Mouse (Mus musculus): ENCODE measurements around the gene Cyth4.

Cyth4 gene

GRCm38 (mm10) chr15:78614536-78614935 is 17.7 kb downstream of the Cyth4 start:
- DNase-seq (ENCODE audit: extremely low spot score) = no peak

- DNase-seq (ENCODE audit: extremely low spot score) = no peak
Observed at GRCm38 (mm10) chr15:78616973-78617372, 20.1 kb downstream of the Cyth4 start.

- peak; percentile 72 for DNase-seq (ENCODE audit: extremely low spot score)
Observed at GRCm38 (mm10) chr15:78623426-78623825, 26.6 kb downstream of the Cyth4 start.

- DNase-seq (ENCODE audit: extremely low spot score) = no peak
Observed at GRCm38 (mm10) chr15:78624431-78624950, 27.6 kb downstream of the Cyth4 start.

- DNase-seq (ENCODE audit: extremely low spot score) = no peak
Observed at GRCm38 (mm10) chr15:78624961-78625360, 28.1 kb downstream of the Cyth4 start.

GRCm38 (mm10) chr15:78626285-78626684 is 29.4 kb downstream of the Cyth4 start:
- no peak for DNase-seq (ENCODE audit: extremely low spot score)

GRCm38 (mm10) chr15:78632387-78632786 is 35.5 kb downstream of the Cyth4 start:
- no peak for DNase-seq (ENCODE audit: extremely low spot score)

- no peak for DNase-seq (ENCODE audit: extremely low spot score)
Observed at GRCm38 (mm10) chr15:78633413-78633812, 36.6 kb downstream of the Cyth4 start.

GRCm38 (mm10) chr15:78634095-78634737 is 37.4 kb downstream of the Cyth4 start:
- peak; percentile 65 for DNase-seq (ENCODE audit: extremely low spot score)

- no peak for DNase-seq (ENCODE audit: extremely low spot score)
Observed at GRCm38 (mm10) chr15:78635231-78635630, 38.4 kb downstream of the Cyth4 start.

- DNase-seq (ENCODE audit: extremely low spot score) = no peak
Observed at GRCm38 (mm10) chr15:78643633-78644032, 46.8 kb downstream of the Cyth4 start.

GRCm38 (mm10) chr15:78644606-78645005 is 47.8 kb downstream of the Cyth4 start:
- DNase-seq (ENCODE audit: extremely low spot score) = no peak

GRCm38 (mm10) chr15:78647746-78648145 is 50.9 kb downstream of the Cyth4 start:
- no peak for DNase-seq (ENCODE audit: extremely low spot score)

GRCm38 (mm10) chr15:78651169-78651568 is 54.3 kb downstream of the Cyth4 start:
- DNase-seq (ENCODE audit: extremely low spot score) = no peak

- no peak for DNase-seq (ENCODE audit: extremely low spot score)
Observed at GRCm38 (mm10) chr15:78664268-78664667, 67.4 kb downstream of the Cyth4 start.

GRCm38 (mm10) chr15:78669221-78669871 is 72.5 kb downstream of the Cyth4 start:
- DNase-seq (ENCODE audit: extremely low spot score) = no peak

GRCm38 (mm10) chr15:78670341-78670740 is 73.5 kb downstream of the Cyth4 start:
- DNase-seq (ENCODE audit: extremely low spot score) = no peak
